Mouse (Mus musculus) spleen, adult 2 months (tissue): Measurements from ENCODE around the gene Epb41l4b. TPM values are rescaled to one million over a fixed set of nuclear protein-coding genes. Genes with fewer than 3 reads are reported as not detected.

Source experiments
- DNase-seq, 2 experiments: peaks; one replicate each; pipeline versions ENCODE4 v3.0.0 to v3.0.0-alpha.2; 2012 to 2021; ENCODE audit warnings: low spot score in 2 of 2, low read depth in 1 of 2
- H3K27ac ChIP-seq: fragments of 200-500 bp; 2 replicates; pipeline ENCODE4 v1.5.1; 2012; ENCODE audit warnings: low read length, inconsistent platforms; ENCODE audit not compliant: insufficient read depth
- H3K27me3 ChIP-seq: fragments of 200-500 bp; 2 replicates; pipeline ENCODE4 v1.6.1; 2012; ENCODE audit warnings: mild to moderate bottlenecking, moderate library complexity, low read length, inconsistent platforms; ENCODE audit not compliant: control insufficient read depth, insufficient read depth
- H3K36me3 ChIP-seq: fragments of 200-500 bp; 2 replicates; pipeline ENCODE4 v1.6.1; 2012; ENCODE audit warnings: mild to moderate bottlenecking, low read length, inconsistent platforms; ENCODE audit not compliant: control insufficient read depth, insufficient read depth
- H3K4me1 ChIP-seq: fragments of 200-500 bp; 2 replicates; pipeline ENCODE4 v1.6.1; 2011; ENCODE audit warnings: inconsistent platforms; ENCODE audit not compliant: control insufficient read depth, insufficient read depth, insufficient read length
- H3K4me3 ChIP-seq: fragments of 200-500 bp; 2 replicates; pipeline ENCODE4 v1.5.1; 2011; ENCODE audit warnings: mild to moderate bottlenecking, inconsistent platforms; ENCODE audit not compliant: insufficient read depth, insufficient read length; ENCODE audit errors: extremely low read depth
- CTCF ChIP-seq: fragments of 200-500 bp; IDR thresholded peaks from 2 replicates; pipeline ENCODE4 v1.5.1; 2011; ENCODE audit warnings: mild to moderate bottlenecking, inconsistent platforms; ENCODE audit not compliant: insufficient read depth, insufficient read length, insufficient replicate concordance; ENCODE audit errors: extremely low read depth
- POLR2A ChIP-seq: fragments of 200-500 bp; IDR thresholded peaks from 2 replicates; pipeline ENCODE4 v1.6.1; 2011; ENCODE audit warnings: low read depth, low read length, inconsistent platforms
- WGBS: fragments of 180-500 bp; shearing (Covaris S2); methylation state at CpG from one replicate; pipeline ENCODE4 v1.1.7; 2018; 5-methylcytosine and 5-hydroxymethylcytosine counted together
- polyA plus RNA-seq: library from polyadenylated mRNA; depleted of rRNA; stranded (reverse); fragments of >200 nt; gene quantifications from 2 replicates; pipeline ENCODE4 v1.2.3, GENCODE M21; 2012

Epb41l4b gene
- polyA plus RNA-seq, 1 experiment = 0.78 TPM

- Histone ChIP-seq H3K4me3 (no peak overlapping the region), H3K36me3 (no peaks in the 10 kb centered on the region), H3K27ac (no peak overlapping the region), H3K27me3 (no peaks in the 10 kb centered on the region), H3K4me1 (peaks cover 12% of the 10 kb centered on the region)
- no peak for TF ChIP-seq CTCF
- TF ChIP-seq POLR2A = no peak
- 29% methylated on average over 8 of the region's 8 CpGs for WGBS
- no peak for DNase-seq
Measured at GRCm38 (mm10) chr4:57040481-57040880, 102.8 kb downstream of the Epb41l4b start.

GRCm38 (mm10) chr4:57039127-57040031, 103.9 kb downstream of the Epb41l4b start:
- Histone ChIP-seq H3K36me3 (no peaks in the 10 kb centered on the region), H3K4me3 (peak overlapping the region; percentile 4; the same call in 1 of the 2 replicates), H3K27me3 (no peaks in the 10 kb centered on the region), H3K4me1 (peaks cover 12% of the 10 kb centered on the region), H3K27ac (no peak overlapping the region)
- no peak for DNase-seq
- 11% methylated on average over 22 of the region's 23 CpGs for WGBS
- no peak for TF ChIP-seq POLR2A
- no peak for TF ChIP-seq CTCF

- Histone ChIP-seq H3K27ac (peak overlapping the region; percentile 26), H3K27me3 (no peaks in the 10 kb centered on the region), H3K36me3 (no peaks in the 10 kb centered on the region), H3K4me1 (peaks cover 12% of the 10 kb centered on the region), H3K4me3 (no peak overlapping the region; the same call in 1 of the 2 replicates)
- 40% methylated on average over 7 of the region's 7 CpGs for WGBS
- DNase-seq = no peak
- TF ChIP-seq CTCF = no peak
- TF ChIP-seq POLR2A = no peak
Measured at GRCm38 (mm10) chr4:57037554-57037953, 105.7 kb downstream of the Epb41l4b start.

- peaks cover 8% of the 10 kb centered on the region for H3K4me1 ChIP-seq
- no peak overlapping the region for H3K4me3 ChIP-seq
- WGBS = 62% methylated on average over 5 of the region's 5 CpGs
- H3K36me3 ChIP-seq = no peaks in the 10 kb centered on the region
- H3K27me3 ChIP-seq = no peaks in the 10 kb centered on the region
- TF ChIP-seq POLR2A = no peak
- TF ChIP-seq CTCF = no peak
- H3K27ac ChIP-seq = no peak overlapping the region
- no peak for DNase-seq
Measured at GRCm38 (mm10) chr4:57034169-57034568, 109.1 kb downstream of the Epb41l4b start.

GRCm38 (mm10) chr4:57031440-57031839, 111.8 kb downstream of the Epb41l4b start:
- no peak for DNase-seq
- Histone ChIP-seq H3K36me3 (no peaks in the 10 kb centered on the region), H3K27ac (no peak overlapping the region), H3K27me3 (no peaks in the 10 kb centered on the region), H3K4me1 (peaks cover 10% of the 10 kb centered on the region; the same call in 1 of the 2 replicates), H3K4me3 (no peak overlapping the region)
- TF ChIP-seq POLR2A (no peak), CTCF (no peak)
- 54% methylated on average over 4 of the region's 4 CpGs for WGBS

- Histone ChIP-seq H3K36me3 (no peaks in the 10 kb centered on the region), H3K27me3 (no peaks in the 10 kb centered on the region), H3K27ac (no peak overlapping the region), H3K4me1 (peaks cover 10% of the 10 kb centered on the region; the same call in 1 of the 2 replicates), H3K4me3 (peak overlapping the region; percentile 42; the same call in 1 of the 2 replicates)
- WGBS = 11% methylated on average over 10 of the region's 10 CpGs
- TF ChIP-seq POLR2A (no peak), CTCF (no peak)
- no peak for DNase-seq
Measured at GRCm38 (mm10) chr4:57027954-57028353, 115.3 kb downstream of the Epb41l4b start.

GRCm38 (mm10) chr4:57023527-57023926, 119.7 kb downstream of the Epb41l4b start:
- H3K27me3 ChIP-seq = no peaks in the 10 kb centered on the region
- WGBS = 48% methylated on average over 3 of the region's 3 CpGs
- H3K27ac ChIP-seq = no peak overlapping the region
- H3K36me3 ChIP-seq = no peaks in the 10 kb centered on the region
- DNase-seq = peak in 1 of 2 experiments; percentile 59
- H3K4me1 ChIP-seq = peaks cover 10% of the 10 kb centered on the region; the same call in 1 of the 2 replicates
- no peak for TF ChIP-seq POLR2A
- TF ChIP-seq CTCF = no peak
- H3K4me3 ChIP-seq = no peak overlapping the region
